Mouse (Mus musculus): ENCODE results near the gene Trim26.

DNA sequence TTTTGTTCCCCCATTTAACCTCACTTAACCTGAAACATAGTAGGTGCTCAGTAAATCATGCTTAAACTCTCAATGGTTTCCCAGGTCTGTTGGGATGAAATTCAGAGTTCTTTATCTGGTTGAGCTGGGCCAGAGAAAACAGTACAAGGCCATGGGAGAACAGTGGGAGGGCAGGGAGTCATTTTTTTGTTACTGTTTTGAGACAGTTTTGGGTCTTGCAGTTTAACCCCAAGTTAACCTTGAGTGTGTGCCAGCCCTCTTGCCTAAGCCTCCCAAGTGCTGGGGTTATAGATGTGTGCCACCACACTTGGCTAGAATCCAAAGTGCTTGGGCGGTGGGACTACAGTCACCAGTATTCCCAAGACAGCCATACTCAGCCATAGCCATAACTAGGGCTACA lies 7.8 kb downstream of the Trim26 start:
- TF ChIP-seq CTCF (IDR thresholded peaks at IDR 0.05; ENCODE audit: insufficient read depth, low read depth, low read length) (no peak), POLR2A (IDR thresholded peaks at IDR 0.05; ENCODE audit: insufficient read depth, low read depth, low read length) (no peak)

Measured in olfactory bulb, adult 2 months (tissue).